Mouse (Mus musculus) liver, adult 2 months (tissue): ENCODE measurements around the gene Tssk1. TPM values are rescaled to one million over a fixed set of nuclear protein-coding genes. Genes with fewer than 3 reads are reported as not detected.
A peak's percentile ranks its signal among the peaks of the same experiment; 100 is the strongest.

Experiments
- DNase-seq: peaks from one replicate; pipeline ENCODE4 v3.0.0-alpha.2; 2011; ENCODE audit warnings: low read depth, low spot score; ENCODE audit errors: extremely low read depth
- H3K27ac ChIP-seq: fragments of 200-500 bp; replicated peaks from 2 replicates; pipeline ENCODE4 v1.5.1; 2012; ENCODE audit warnings: low read depth, mild to moderate bottlenecking, control low read depth, inconsistent platforms, low read length; ENCODE audit not compliant: insufficient read depth
- H3K27me3 ChIP-seq: fragments of 200-500 bp; 2 replicates; pipeline ENCODE4 v1.6.1; 2012; ENCODE audit warnings: mild to moderate bottlenecking, moderate library complexity, low read length, inconsistent platforms; ENCODE audit not compliant: control insufficient read depth, insufficient read depth
- H3K36me3 ChIP-seq: fragments of 200-500 bp; 2 replicates; pipeline ENCODE4 v1.6.1; 2012; ENCODE audit warnings: low read length, inconsistent platforms; ENCODE audit not compliant: control insufficient read depth, insufficient read depth
- H3K4me1 ChIP-seq: fragments of 200-500 bp; 2 replicates; pipeline ENCODE4 v1.6.1; 2011; ENCODE audit warnings: low read length; ENCODE audit not compliant: control insufficient read depth, insufficient read depth
- H3K4me3 ChIP-seq: fragments of 200-500 bp; 2 replicates; pipeline ENCODE4 v1.5.1; 2011; ENCODE audit warnings: low read depth, mild to moderate bottlenecking, control low read depth, low read length, moderate library complexity; ENCODE audit not compliant: insufficient read depth
- H3K79me2 ChIP-seq: fragments of 200-500 bp; 2 replicates; pipeline ENCODE4 v1.6.1; 2012; ENCODE audit warnings: inconsistent platforms, mild to moderate bottlenecking, low read length, moderate library complexity; ENCODE audit not compliant: control insufficient read depth, insufficient read depth
- H3K9ac ChIP-seq: fragments of 200-500 bp; 2 replicates; pipeline ENCODE4 v1.6.1; 2012; ENCODE audit warnings: low read depth, mild to moderate bottlenecking, control low read depth, inconsistent platforms, low read length
- CTCF ChIP-seq: fragments of 200-500 bp; IDR thresholded peaks from 2 replicates; pipeline ENCODE4 v1.5.1; 2011; ENCODE audit warnings: low read depth, low read length, control low read depth
- POLR2A ChIP-seq: fragments of 200-500 bp; IDR thresholded peaks from 2 replicates; pipeline ENCODE4 v1.6.1; 2011; ENCODE audit warnings: low read length, control low read depth; ENCODE audit not compliant: insufficient read depth; ENCODE audit errors: extremely low read depth
- WGBS: fragments of 180-500 bp; shearing (Covaris S2); methylation state at CpG from one replicate; pipeline ENCODE4 v1.1.7; 2018; 5-methylcytosine and 5-hydroxymethylcytosine counted together
- polyA plus RNA-seq: library from polyadenylated mRNA; depleted of rRNA; stranded (reverse); fragments of >200 nt; gene quantifications from 2 replicates; pipeline ENCODE4 v1.2.3, GENCODE M21; 2012
- total RNA-seq: library from RNA; depleted of rRNA; stranded (reverse); fragments of >200 nt; gene quantifications from 2 replicates; pipeline ENCODE4 v1.2.3, GENCODE M21; 2014

The Tssk1 gene
- total and polyA plus RNA-seq, 2 experiments = 0.06 to 0.09 TPM

DNA sequence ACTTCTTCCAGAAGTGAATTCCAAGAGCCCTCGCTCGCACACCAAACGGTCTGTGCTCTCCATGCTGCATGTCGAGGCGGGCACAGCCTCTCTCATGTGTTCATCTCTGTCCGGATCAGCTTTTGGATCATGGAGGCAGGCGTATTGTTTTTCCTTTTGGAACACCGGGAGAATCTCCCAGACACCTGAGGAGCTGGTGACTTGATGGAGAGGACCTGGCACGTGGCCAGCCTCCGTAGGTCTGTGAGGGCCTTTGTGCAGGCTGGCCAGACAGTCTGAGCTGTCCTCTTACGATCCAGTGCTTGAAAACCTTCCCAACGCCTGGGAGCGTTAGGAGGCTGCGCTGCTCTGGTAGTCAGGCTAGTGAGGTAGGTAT lies 28.1 kb downstream of the Tssk1 start:
- TF ChIP-seq POLR2A (no peak), CTCF (no peak)
- H3K4me1 ChIP-seq = peaks cover 19% of the 10 kb centered on the region

GRCm38 (mm10) chr16:17927351-17928082 lies 33.5 kb downstream of the Tssk1 start:
- DNase-seq = peak; percentile 42
- Histone ChIP-seq H3K79me2 (peaks cover 5% of the 10 kb centered on the region; the same call in 1 of the 2 replicates), H3K36me3 (peaks cover 2% of the 10 kb centered on the region; the same call in 1 of the 2 replicates), H3K4me3 (peak overlapping the region; percentile 88), H3K9ac (peak overlapping the region; percentile 91), H3K27ac (peak overlapping the region; percentile 90), H3K4me1 (peaks cover 15% of the 10 kb centered on the region), H3K27me3 (no peaks in the 10 kb centered on the region)
- WGBS = 1% methylated on average over 72 of the region's 72 CpGs
- no peak for TF ChIP-seq POLR2A
- TF ChIP-seq CTCF = no peak

More for the DNA sequence above, 28.1 kb downstream of the Tssk1 start:
- Histone ChIP-seq H3K36me3 (peaks cover 2% of the 10 kb centered on the region; the same call in 1 of the 2 replicates), H3K4me3 (peak overlapping the region; percentile 63), H3K9ac (peak overlapping the region; percentile 59), H3K79me2 (peaks cover 2% of the 10 kb centered on the region; the same call in 1 of the 2 replicates), H3K27ac (peak overlapping the region; percentile 38), H3K27me3 (no peaks in the 10 kb centered on the region)
- 0% methylated on average over 14 of the region's 14 CpGs for WGBS
- DNase-seq = no peak

- H3K4me3 ChIP-seq = peak within 1 kb of the TSS; percentile 88
- WGBS = under 1% methylated on average over 47 of the region's 47 CpGs
- peak within 1 kb of the TSS; percentile 91 for H3K9ac ChIP-seq
- peaks cover 2% of the 10 kb centered on the region; the same call in 1 of the 2 replicates for H3K36me3 ChIP-seq
- H3K27ac ChIP-seq = peak within 1 kb of the TSS; percentile 90
- peaks cover 5% of the 10 kb centered on the region; the same call in 1 of the 2 replicates for H3K79me2 ChIP-seq
- peak; percentile 90 for TF ChIP-seq POLR2A
- no peak for TF ChIP-seq CTCF
- peaks cover 13% of the 10 kb centered on the region for H3K4me1 ChIP-seq
- no peaks in the 10 kb centered on the region for H3K27me3 ChIP-seq
- peak; percentile 87 for DNase-seq
Measured at GRCm38 (mm10) chr16:17928087-17928580, 34.1 kb downstream of the Tssk1 start, which contains the start of gene Slc25a1. Gene Slc25a1 (minus strand): TSS chr16:17928219.

GRCm38 (mm10) chr16:17928627-17929104 lies 34.6 kb downstream of the Tssk1 start:
- TF ChIP-seq POLR2A (no peak), CTCF (peak; percentile 56)
- Histone ChIP-seq H3K9ac (peak overlapping the region; percentile 91), H3K27ac (peak overlapping the region; percentile 90), H3K27me3 (no peaks in the 10 kb centered on the region), H3K4me3 (peak overlapping the region; percentile 88), H3K4me1 (peaks cover 13% of the 10 kb centered on the region), H3K79me2 (peaks cover 5% of the 10 kb centered on the region; the same call in 1 of the 2 replicates), H3K36me3 (peaks cover 2% of the 10 kb centered on the region; the same call in 1 of the 2 replicates)
- under 1% methylated on average over 9 of the region's 9 CpGs for WGBS
- peak; percentile 54 for DNase-seq

DNA sequence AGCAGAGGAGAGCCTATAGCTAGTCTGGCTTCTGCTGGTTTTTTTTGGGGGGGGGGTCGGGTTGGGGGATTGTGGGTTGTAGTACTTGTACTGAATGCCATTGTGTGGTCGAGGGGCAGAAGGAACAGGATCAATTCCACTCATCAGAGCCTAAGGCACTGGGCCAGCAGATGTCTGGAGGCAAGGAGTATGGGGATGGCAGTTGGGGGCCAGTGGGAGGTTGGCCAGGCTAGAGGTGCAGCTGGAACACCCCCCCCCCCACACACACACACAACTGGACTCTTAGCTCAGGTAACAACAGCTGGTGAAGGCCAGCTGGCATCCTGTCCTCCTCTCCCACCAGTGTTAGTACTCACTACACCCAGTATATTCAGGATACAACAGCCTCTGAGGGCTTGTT lies 35.2 kb downstream of the Tssk1 start:
- Histone ChIP-seq H3K79me2 (peaks cover 5% of the 10 kb centered on the region; the same call in 1 of the 2 replicates), H3K27me3 (no peaks in the 10 kb centered on the region), H3K27ac (no peak overlapping the region), H3K4me3 (no peak overlapping the region), H3K9ac (no peak overlapping the region), H3K36me3 (peaks cover 2% of the 10 kb centered on the region; the same call in 1 of the 2 replicates), H3K4me1 (peaks cover 13% of the 10 kb centered on the region)
- TF ChIP-seq CTCF = no peak
- TF ChIP-seq POLR2A = no peak
- no peak for DNase-seq
- WGBS = 26% methylated on average over 2 of the region's 2 CpGs
